In the genomic region with DNA sequence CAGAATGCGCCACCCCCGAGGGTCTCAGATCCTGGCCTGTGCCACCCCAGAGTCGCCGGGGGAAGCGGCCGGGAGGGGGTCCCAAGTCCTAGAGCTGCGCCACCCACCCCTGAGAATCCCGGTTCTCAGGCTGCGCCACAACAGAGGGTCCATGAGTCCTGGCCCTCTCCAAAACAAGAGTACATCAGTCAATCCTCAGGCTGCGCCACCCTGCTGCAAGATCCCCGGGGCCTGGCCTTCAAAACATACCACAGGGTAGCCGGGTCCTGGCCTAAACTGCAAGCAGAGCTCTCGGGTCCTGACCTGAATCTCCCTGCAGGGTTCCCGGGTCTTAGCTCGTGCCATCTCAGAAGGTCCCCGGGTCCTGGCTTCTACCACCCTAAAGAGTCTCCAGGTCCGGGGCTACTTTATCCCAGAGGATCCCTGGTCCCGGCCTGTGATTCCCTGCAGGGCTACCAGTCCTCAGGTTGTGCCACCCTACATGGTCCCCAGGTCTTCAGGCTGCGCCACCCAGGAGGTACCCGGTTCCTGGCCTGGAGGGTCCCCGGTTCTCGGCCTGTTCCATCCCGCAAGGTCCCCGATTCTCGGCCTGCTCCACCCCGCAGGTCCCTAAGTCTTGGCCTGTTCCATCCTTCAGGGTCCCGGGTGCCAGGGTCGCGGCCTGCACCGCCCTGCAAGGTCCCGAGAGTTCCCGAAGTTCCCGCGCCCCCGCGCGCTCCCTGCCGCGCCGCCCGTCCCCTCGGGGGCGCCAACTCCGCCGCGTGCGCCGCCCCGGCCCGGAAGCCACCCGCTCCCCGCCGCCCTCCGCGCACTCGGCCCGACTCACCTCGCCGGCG, we compare ENCODE assay signal across 9 mouse cellular contexts. TPM values are rescaled to one million over a fixed set of nuclear protein-coding genes. Genes with fewer than 3 reads are reported as not detected.
DNase-seq lines count a peak whose midpoint lies in the region; ATAC-seq lines count a peak whose summit lies in the region.
"Had no signal": no experiment of that assay in that cellular context is flagged by ENCODE, and none has a peak within 500 bp of the region (broad histone marks: within the 10 kb centered on the region; RNA-seq: fewer than 3 reads in every experiment).

No protein-coding gene starts in this region.

- no peaks in the 10 kb centered on the region for H3K36me3 ChIP-seq in hindbrain, embryonic 14.5 days (replicated peaks; ENCODE audit: control insufficient read depth, insufficient read depth)
- H3K36me3 ChIP-seq in midbrain, embryonic 12.5 days = no peaks in the 10 kb centered on the region
- H3K36me3 ChIP-seq: G1E had no signal

- H3K4me1 ChIP-seq in hindbrain, embryonic 14.5 days (replicated peaks; ENCODE audit: control insufficient read depth, insufficient read depth, low read length) = peaks cover 51% of the 10 kb centered on the region
- peaks cover 51% of the 10 kb centered on the region for H3K4me1 ChIP-seq in midbrain, embryonic 12.5 days

- peak overlapping the region; percentile 78 for H3K4me3 ChIP-seq in hindbrain, embryonic 14.5 days (replicated peaks; ENCODE audit: low read length)
- peak overlapping the region; percentile 90 for H3K4me3 ChIP-seq in midbrain, embryonic 12.5 days

- H3K9me3 ChIP-seq in hindbrain, embryonic 14.5 days (ENCODE audit: control insufficient read depth, low read length) = no peaks in the 10 kb centered on the region
- H3K9me3 ChIP-seq in midbrain, embryonic 12.5 days = no peaks in the 10 kb centered on the region

- peak overlapping the region; percentile 86 for H3K4me2 ChIP-seq in hindbrain, embryonic 14.5 days (replicated peaks)
- peak overlapping the region; percentile 95 for H3K4me2 ChIP-seq in midbrain, embryonic 12.5 days (replicated peaks)

- peak; percentile 15 for ATAC-seq in hindbrain, embryonic 14.5 days (ENCODE audit: low FRiP score)
- peak; percentile 38 for ATAC-seq in midbrain, embryonic 12.5 days (ENCODE audit: low FRiP score, low read depth)

- peak; percentile 66 for DNase-seq in layer of hippocampus, adult 11-12 months (ENCODE audit: low spot score)
- no peak for DNase-seq in layer of hippocampus, adult 9-11 months
- peak; percentile 74 for DNase-seq in cerebellum, adult 9-10 months
- DNase-seq in frontal cortex, postnatal 36 days (ENCODE audit: low spot score in 2 of 2) = peak; percentile 56 to 60
- no peak for DNase-seq in hindbrain, embryonic 14.5 days (ENCODE audit: low spot score)
- peak; percentile 40 for DNase-seq in left cerebral cortex, postnatal 4 days
- DNase-seq in spleen, postnatal 10 days (ENCODE audit: low spot score in 2 of 2) = peak; percentile 57

- no peaks in the 10 kb centered on the region for H3K27me3 ChIP-seq in hindbrain, embryonic 14.5 days (ENCODE audit: control insufficient read depth, insufficient read depth, low read length)
- peaks cover 24% of the 10 kb centered on the region for H3K27me3 ChIP-seq in midbrain, embryonic 12.5 days

- peak overlapping the region; percentile 87 for H3K9ac ChIP-seq in hindbrain, embryonic 14.5 days
- H3K9ac ChIP-seq in midbrain, embryonic 12.5 days (replicated peaks) = peak overlapping the region; percentile 93

- peak overlapping the region; percentile 92 for H3K27ac ChIP-seq in hindbrain, embryonic 14.5 days
- peak overlapping the region; percentile 92 for H3K27ac ChIP-seq in midbrain, embryonic 12.5 days (replicated peaks)

- WGBS in hindbrain, embryonic 14.5 days = under 1% methylated on average over 57 of the region's 60 CpGs
- 1% methylated on average over 52 of the region's 60 CpGs for WGBS in midbrain, embryonic 12.5 days

- intact Hi-C loops in left cerebral cortex, postnatal 4 days (cut with DNase I) = no loop called here

RNA-seq across cellular contexts. Expression of gene Ncor2, which starts 0.6 kb away (rescaled TPM):
- polyA plus RNA-seq in hindbrain, embryonic 14.5 days (2014; fragmentation: Nextera tagmentation; extraction: Ambion mirVana) = 26.0 and 27.4 TPM in 2 replicates
- 100 to 1,000 TPM; 110 to 115 TPM for total RNA-seq in left cerebral cortex, postnatal 4 days (2021)
- polyA plus RNA-seq in midbrain, embryonic 12.5 days (2016; fragmentation: Nextera tagmentation; extraction: Ambion mirVana) = 24.5 and 25.1 TPM in 2 replicates
- total RNA-seq: G1E had no signal

Comparison
In these comparisons a context has a peak if more than half of its experiments do, and no peak if none do; other contexts are left out.
1. DNase-seq: peak in layer of hippocampus, adult 11-12 months (single experiment), cerebellum, adult 9-10 months (single experiment), frontal cortex, postnatal 36 days (2 of 2), left cerebral cortex, postnatal 4 days (single experiment) and spleen, postnatal 10 days (2 of 2); none in layer of hippocampus, adult 9-11 months (single experiment) and hindbrain, embryonic 14.5 days (single experiment).